Mouse (Mus musculus): ENCODE measurements around the gene 4930518I15Rik. TPM values are rescaled to one million over a fixed set of nuclear protein-coding genes. Genes with fewer than 3 reads are reported as not detected.
"Not testable (repeated sequence)": the region's sequence is repeated elsewhere in the genome, so short reads cannot be mapped to it uniquely, and the experiment has no call there.

4930518I15Rik gene
- polyA plus RNA-seq, 1 experiment: 1.1 TPM

GRCm38 (mm10) chr2:156834336-156834735, 23.4 kb downstream of the 4930518I15Rik start:
- Histone ChIP-seq H3K27me3 (ENCODE audit: control insufficient read depth, insufficient read depth, low read length) (no peaks in the 10 kb centered on the region), H3K36me3 (ENCODE audit: control insufficient read depth, insufficient read depth, low read length) (no peaks in the 10 kb centered on the region), H3K4me1 (ENCODE audit: control insufficient read depth, insufficient read depth, low read length) (peaks cover 2% of the 10 kb centered on the region), H3K4me3 (ENCODE audit: control insufficient read depth, low read depth, low read length) (no peak overlapping the region), H3K27ac (ENCODE audit: control insufficient read depth, insufficient read depth, low read depth, low read length) (no peak overlapping the region)
- TF ChIP-seq CTCF (IDR thresholded peaks at IDR 0.05; ENCODE audit: control insufficient read depth, insufficient read depth, insufficient replicate concordance, low read depth, low read length): no peak
- no peak for TF ChIP-seq POLR2A (IDR thresholded peaks at IDR 0.05; ENCODE audit: control insufficient read depth, low read depth, low read length)

- not testable (repeated sequence) for H3K27me3 ChIP-seq (ENCODE audit: control insufficient read depth, insufficient read depth, low read length); H3K36me3 ChIP-seq (ENCODE audit: control insufficient read depth, insufficient read depth, low read length); H3K4me3 ChIP-seq (ENCODE audit: control insufficient read depth, low read depth, low read length); H3K27ac ChIP-seq (ENCODE audit: control insufficient read depth, insufficient read depth, low read depth, low read length); H3K4me1 ChIP-seq (ENCODE audit: control insufficient read depth, insufficient read depth, low read length)
These were observed 32.6 kb downstream of the 4930518I15Rik start for GRCm38 (mm10) chr2:156825128-156825527.

GRCm38 (mm10) chr2:156816116-156816515, 41.6 kb downstream of the 4930518I15Rik start:
- no peak for TF ChIP-seq CTCF (IDR thresholded peaks at IDR 0.05; ENCODE audit: control insufficient read depth, insufficient read depth, insufficient replicate concordance, low read depth, low read length)
- Histone ChIP-seq H3K27ac (ENCODE audit: control insufficient read depth, insufficient read depth, low read depth, low read length) (no peak overlapping the region), H3K36me3 (ENCODE audit: control insufficient read depth, insufficient read depth, low read length) (no peaks in the 10 kb centered on the region), H3K27me3 (ENCODE audit: control insufficient read depth, insufficient read depth, low read length) (no peaks in the 10 kb centered on the region), H3K4me1 (ENCODE audit: control insufficient read depth, insufficient read depth, low read length) (no peaks in the 10 kb centered on the region), H3K4me3 (ENCODE audit: control insufficient read depth, low read depth, low read length) (no peak overlapping the region)

GRCm38 (mm10) chr2:156815412-156815811, 42.3 kb downstream of the 4930518I15Rik start:
- TF ChIP-seq POLR2A (IDR thresholded peaks at IDR 0.05; ENCODE audit: control insufficient read depth, low read depth, low read length) (no peak), CTCF (IDR thresholded peaks at IDR 0.05; ENCODE audit: control insufficient read depth, insufficient read depth, insufficient replicate concordance, low read depth, low read length) (no peak)

GRCm38 (mm10) chr2:156814893-156815292, 42.9 kb downstream of the 4930518I15Rik start:
- H3K27me3 ChIP-seq (ENCODE audit: control insufficient read depth, insufficient read depth, low read length): no peaks in the 10 kb centered on the region
- H3K4me3 ChIP-seq (ENCODE audit: control insufficient read depth, low read depth, low read length): no peak overlapping the region
- no peak for TF ChIP-seq POLR2A (IDR thresholded peaks at IDR 0.05; ENCODE audit: control insufficient read depth, low read depth, low read length)
- no peak for TF ChIP-seq CTCF (IDR thresholded peaks at IDR 0.05; ENCODE audit: control insufficient read depth, insufficient read depth, insufficient replicate concordance, low read depth, low read length)
- peaks cover 2% of the 10 kb centered on the region for H3K4me1 ChIP-seq (ENCODE audit: control insufficient read depth, insufficient read depth, low read length)
- H3K36me3 ChIP-seq (ENCODE audit: control insufficient read depth, insufficient read depth, low read length): no peaks in the 10 kb centered on the region
- H3K27ac ChIP-seq (ENCODE audit: control insufficient read depth, insufficient read depth, low read depth, low read length): no peak overlapping the region

More at GRCm38 (mm10) chr2:156815412-156815811, 42.3 kb downstream of the 4930518I15Rik start:
- no peaks in the 10 kb centered on the region for H3K4me1 ChIP-seq (ENCODE audit: control insufficient read depth, insufficient read depth, low read length)
- no peak overlapping the region for H3K27ac ChIP-seq (ENCODE audit: control insufficient read depth, insufficient read depth, low read depth, low read length)
- H3K27me3 ChIP-seq (ENCODE audit: control insufficient read depth, insufficient read depth, low read length): no peaks in the 10 kb centered on the region
- H3K36me3 ChIP-seq (ENCODE audit: control insufficient read depth, insufficient read depth, low read length): no peaks in the 10 kb centered on the region
- no peak overlapping the region for H3K4me3 ChIP-seq (ENCODE audit: control insufficient read depth, low read depth, low read length)

GRCm38 (mm10) chr2:156814344-156814801, 43.4 kb downstream of the 4930518I15Rik start:
- Histone ChIP-seq H3K4me1 (ENCODE audit: control insufficient read depth, insufficient read depth, low read length) (peaks cover 7% of the 10 kb centered on the region), H3K36me3 (ENCODE audit: control insufficient read depth, insufficient read depth, low read length) (no peaks in the 10 kb centered on the region), H3K27ac (ENCODE audit: control insufficient read depth, insufficient read depth, low read depth, low read length) (no peak overlapping the region), H3K27me3 (ENCODE audit: control insufficient read depth, insufficient read depth, low read length) (no peaks in the 10 kb centered on the region), H3K4me3 (ENCODE audit: control insufficient read depth, low read depth, low read length) (no peak overlapping the region)
- TF ChIP-seq CTCF (IDR thresholded peaks at IDR 0.05; ENCODE audit: control insufficient read depth, insufficient read depth, insufficient replicate concordance, low read depth, low read length) (no peak), POLR2A (IDR thresholded peaks at IDR 0.05; ENCODE audit: control insufficient read depth, low read depth, low read length) (no peak)

- Histone ChIP-seq H3K27me3 (ENCODE audit: control insufficient read depth, insufficient read depth, low read length) (no peaks in the 10 kb centered on the region), H3K4me1 (ENCODE audit: control insufficient read depth, insufficient read depth, low read length) (peaks cover 13% of the 10 kb centered on the region), H3K27ac (ENCODE audit: control insufficient read depth, insufficient read depth, low read depth, low read length) (no peak overlapping the region), H3K36me3 (ENCODE audit: control insufficient read depth, insufficient read depth, low read length) (no peaks in the 10 kb centered on the region), H3K4me3 (ENCODE audit: control insufficient read depth, low read depth, low read length) (no peak overlapping the region)
- TF ChIP-seq POLR2A (IDR thresholded peaks at IDR 0.05; ENCODE audit: control insufficient read depth, low read depth, low read length) (no peak), CTCF (IDR thresholded peaks at IDR 0.05; ENCODE audit: control insufficient read depth, insufficient read depth, insufficient replicate concordance, low read depth, low read length) (no peak)
These were observed 46.2 kb downstream of the 4930518I15Rik start for GRCm38 (mm10) chr2:156811556-156811955.

- peaks cover 13% of the 10 kb centered on the region for H3K4me1 ChIP-seq (ENCODE audit: control insufficient read depth, insufficient read depth, low read length)
- TF ChIP-seq POLR2A (IDR thresholded peaks at IDR 0.05; ENCODE audit: control insufficient read depth, low read depth, low read length): no peak
- TF ChIP-seq CTCF (IDR thresholded peaks at IDR 0.05; ENCODE audit: control insufficient read depth, insufficient read depth, insufficient replicate concordance, low read depth, low read length): no peak
- H3K27ac ChIP-seq (ENCODE audit: control insufficient read depth, insufficient read depth, low read depth, low read length): no peak overlapping the region
These were observed 47.0 kb downstream of the 4930518I15Rik start for GRCm38 (mm10) chr2:156810716-156811115.

More at GRCm38 (mm10) chr2:156810716-156811115, 47.0 kb downstream of the 4930518I15Rik start:
- Histone ChIP-seq H3K36me3 (ENCODE audit: control insufficient read depth, insufficient read depth, low read length) (no peaks in the 10 kb centered on the region), H3K4me3 (ENCODE audit: control insufficient read depth, low read depth, low read length) (no peak overlapping the region), H3K27me3 (ENCODE audit: control insufficient read depth, insufficient read depth, low read length) (no peaks in the 10 kb centered on the region)

All from testis, adult 2 months (tissue).